Mouse (Mus musculus) ovary, adult 10 weeks (tissue): ENCODE data around the gene Myo1a. TPM values are rescaled to one million over a fixed set of nuclear protein-coding genes. Genes with fewer than 3 reads are reported as not detected.

Source experiments
- polyA plus RNA-seq: library from polyadenylated mRNA; stranded (reverse); fragments of 350-450 nt; fragmentation: Illumina TruSeq; extraction: RNeasy Lipid Tissue Mini Kit (QIAGEN cat#74804); gene quantifications from one replicate; pipeline ENCODE4 v1.2.3, GENCODE M21; 2014

The Myo1a gene
- polyA plus RNA-seq, result 0.17 TPM

DNA sequence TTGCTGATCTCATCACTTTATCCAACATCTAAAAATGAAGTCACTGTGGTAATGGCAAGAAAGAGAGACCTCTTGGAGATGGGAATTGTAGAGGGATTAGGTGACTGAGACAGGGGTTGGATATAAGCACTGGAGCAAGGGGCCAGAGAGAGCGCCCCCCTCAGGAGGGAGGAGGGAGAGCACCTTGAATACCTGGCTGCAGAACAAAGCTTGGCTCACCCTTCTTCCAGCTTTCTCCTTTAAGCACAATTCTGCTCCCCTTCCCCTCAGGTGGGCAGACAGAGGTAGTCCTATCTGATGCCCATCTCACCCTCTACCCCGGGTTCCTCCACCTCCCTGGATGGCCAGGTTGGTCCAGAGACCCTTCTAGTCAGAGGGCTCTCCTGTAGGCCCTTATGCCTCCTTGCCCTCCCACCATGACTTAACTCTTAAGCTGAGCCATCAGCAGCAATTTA, at the start of gene Myo1a:
TSS of gene Myo1a (plus strand) at position 405 of the 455 bp plus-strand sequence.

DNA sequence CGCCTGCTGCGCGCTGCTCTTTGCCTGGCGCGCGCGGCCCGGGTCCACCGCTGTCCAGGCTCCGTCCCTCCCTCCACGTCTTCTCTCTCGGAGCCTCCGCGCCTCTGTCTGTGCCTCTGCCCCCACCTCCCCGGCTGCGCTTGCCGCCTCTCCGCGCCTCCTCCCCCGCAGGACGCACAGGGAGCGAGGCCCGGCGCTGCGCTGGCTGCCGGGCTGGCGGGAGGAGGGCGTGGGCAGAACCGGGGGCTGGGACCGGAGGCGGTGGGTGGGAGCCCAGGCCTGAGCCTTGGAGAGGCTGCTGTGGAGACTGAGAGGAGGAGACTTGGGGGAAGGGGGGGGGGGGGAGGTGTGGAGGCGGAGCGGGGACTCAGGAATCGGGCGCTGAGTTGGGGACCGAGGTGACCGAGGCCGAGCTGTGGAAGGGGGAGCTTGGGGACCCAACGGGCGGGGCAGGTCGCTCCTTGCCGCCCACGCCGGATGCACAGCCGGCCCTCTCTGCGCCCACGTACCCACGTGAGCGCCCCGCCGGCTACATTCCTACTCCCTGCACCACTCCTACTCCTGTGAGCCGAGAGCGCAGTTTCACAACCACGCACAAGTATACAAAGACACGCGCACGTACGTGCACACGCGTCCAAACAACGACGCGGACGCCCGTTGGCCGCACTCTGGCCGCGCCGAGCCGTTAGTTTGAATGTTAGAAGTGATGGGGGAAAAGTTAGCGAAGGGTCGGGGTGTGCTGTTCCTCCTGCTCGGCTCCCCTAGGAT, 38.3 kb upstream of the Myo1a start, which contains the start of gene Nemp1:
TSS of gene Nemp1 (plus strand) at position 401 of the 768 bp plus-strand sequence.

DNA sequence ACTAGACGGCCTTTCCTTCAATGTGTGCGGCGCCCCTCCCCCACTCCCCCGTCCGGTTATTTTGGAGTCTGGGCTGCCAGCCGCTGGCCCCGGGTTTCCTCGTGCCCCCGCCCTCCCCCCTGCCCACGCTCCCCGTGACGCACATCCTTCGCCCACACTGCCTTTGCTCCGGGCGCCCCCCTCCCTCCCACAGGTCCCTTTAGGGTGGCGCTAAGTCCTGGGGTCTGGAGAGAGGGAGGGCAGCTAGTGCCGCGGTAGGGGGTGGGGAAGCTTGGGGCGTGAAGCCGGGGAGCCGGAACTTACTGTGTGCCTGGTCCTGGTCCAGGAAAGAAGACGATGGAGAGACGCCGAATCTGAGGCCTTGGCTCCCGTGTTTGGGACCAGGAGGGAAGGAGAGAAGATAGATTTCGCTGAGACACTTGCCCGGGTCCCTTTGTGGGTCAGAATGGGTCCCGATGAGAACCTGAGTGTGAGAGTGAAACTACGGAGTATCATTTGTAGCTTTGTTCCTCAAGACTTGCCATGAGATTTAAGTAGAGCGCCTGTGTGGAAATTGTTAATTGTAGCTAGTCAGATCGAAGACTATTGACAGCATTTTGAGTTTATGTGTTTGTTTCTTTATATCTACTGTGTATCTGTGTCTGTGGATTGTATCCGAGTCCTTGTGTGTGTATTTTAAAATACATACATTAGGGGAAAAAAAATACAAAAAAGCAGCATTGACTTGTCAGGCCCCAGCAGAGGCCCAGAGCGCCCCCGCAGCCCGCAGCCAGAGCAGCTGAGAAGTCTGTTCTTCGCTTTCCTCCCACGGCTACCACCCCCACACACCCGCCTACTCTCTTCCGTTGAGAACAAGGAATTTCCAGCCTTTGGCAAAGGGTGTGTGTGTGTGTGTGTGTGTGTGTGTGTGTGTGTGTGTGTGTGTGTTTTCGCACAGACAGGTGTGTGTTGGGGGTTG, 36.6 kb upstream of the Myo1a start, which contains the start of gene Nab2:
TSS of gene Nab2 (minus strand) at position 476 of the 958 bp plus-strand sequence.

DNA sequence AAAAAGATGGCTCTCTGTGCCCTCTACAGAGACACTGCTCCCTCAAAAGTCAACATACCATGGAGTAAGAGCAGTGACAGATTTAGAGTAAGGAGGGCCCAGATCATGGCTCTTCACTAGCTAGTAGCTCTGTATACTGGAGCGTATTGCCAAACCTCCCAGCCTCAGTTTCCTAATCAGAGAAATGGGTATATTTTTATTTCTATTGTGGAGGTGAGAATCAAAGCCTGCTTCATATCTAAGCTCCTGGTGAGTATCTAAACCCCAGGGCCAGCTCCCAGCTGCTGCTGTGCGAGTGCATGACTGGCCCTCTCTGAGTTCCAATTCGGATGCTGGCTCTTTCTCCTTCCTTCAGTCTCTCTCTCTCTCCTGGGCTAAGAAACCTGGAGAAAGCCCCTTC, 19.2 kb downstream of the Myo1a start, which contains the start of gene Tac2:
TSS of gene Tac2 (plus strand) at position 301 of the 400 bp plus-strand sequence.

DNA sequence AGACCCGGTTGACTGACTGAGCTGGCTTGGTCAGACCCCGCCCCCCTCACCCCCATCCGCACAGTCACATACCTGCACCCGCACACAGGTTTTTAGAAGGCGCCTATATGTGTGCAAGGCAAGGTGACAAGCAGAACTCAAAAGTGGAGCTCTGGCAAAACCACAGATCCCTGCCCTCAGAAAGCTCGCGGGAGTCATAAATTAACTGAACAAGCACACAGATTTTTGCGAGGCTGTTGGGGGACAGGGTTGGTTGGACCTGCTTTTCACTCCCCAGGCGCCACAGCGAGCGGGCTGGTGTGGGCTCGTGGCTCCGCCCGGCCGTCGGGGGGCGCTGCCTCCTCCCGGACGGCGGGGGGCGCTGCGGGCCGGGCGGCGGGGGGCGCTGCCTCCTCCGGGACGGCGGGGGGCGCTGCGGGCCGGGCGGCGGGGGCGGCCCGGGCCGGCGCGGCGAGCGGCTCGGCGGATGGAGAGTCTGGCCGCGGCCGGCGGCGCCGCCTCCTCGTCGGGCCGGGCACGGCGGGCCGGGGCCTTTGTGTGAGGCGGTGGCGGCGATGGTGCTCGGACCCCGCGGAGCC, 34.2 kb downstream of the Myo1a start, which contains the start of gene Zbtb39:
TSS of gene Zbtb39 (plus strand) at position 456 of the 578 bp plus-strand sequence.

DNA sequence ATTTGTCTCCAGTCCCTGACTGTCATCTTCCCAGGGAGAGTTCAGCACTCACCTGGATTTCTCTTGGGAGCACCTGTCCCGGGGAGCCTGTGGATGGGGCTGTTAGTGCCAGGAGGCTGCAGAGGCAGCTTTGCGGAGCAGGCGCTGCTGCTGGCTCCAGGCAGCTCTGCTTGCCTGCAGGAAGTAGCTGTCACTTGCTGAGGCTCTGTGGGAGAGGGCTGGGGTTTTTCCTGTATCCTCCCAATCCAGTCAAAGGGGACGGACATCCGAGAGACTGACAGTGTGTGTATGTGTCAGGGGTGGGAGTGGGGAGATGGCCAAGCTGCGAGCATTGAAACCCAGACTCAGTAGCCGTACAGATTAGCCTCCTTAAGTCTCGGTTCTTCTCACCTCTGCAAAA, 46.6 kb downstream of the Myo1a start, which contains the start of gene Gpr182:
TSS of gene Gpr182 (minus strand) at position 185 of the 400 bp plus-strand sequence.

DNA sequence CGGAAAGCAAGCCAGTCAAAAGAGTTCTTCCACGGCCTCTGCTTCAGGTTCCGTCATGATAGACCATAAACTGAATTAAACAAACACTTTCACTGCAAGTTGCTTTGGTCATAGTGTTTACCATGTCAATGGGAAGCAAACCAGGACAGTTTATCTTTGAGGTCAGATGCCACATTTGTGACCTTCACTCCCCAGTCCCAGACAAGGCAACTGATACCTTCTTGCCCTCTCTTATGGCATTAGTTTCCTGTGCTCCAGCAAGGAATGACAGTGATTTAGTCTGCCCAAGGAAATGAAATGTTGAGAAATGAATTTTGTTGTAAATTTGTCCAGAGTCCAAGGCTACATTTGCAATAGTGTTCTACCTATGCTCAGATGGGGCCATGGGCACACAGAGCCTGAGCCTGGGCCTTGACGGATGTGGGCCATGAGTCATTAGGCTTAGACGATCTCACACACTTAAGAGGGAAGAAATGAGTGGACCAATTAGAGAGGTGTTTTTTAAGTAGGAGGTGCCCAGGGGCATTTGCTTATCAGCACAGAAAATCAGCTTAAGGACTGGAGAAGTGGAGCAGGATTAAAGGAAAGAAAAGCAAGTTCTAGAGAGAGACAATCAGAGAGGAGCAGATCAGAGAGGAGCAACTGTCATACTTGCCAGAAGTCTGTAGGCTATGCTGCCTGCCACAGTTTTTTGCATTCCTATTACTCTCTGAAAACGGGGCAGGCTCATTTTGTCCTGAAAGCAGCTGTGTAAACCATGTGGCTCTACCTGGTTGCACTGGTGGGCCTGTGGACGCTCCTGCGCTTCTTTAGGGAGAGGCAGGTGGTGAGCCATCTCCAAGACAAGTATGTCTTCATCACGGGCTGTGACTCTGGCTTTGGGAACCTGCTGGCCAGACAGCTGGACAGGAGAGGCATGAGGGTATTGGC, 54.5 kb downstream of the Myo1a start, which contains the start of the genes Rdh1 and Rdh16f1:
TSS of gene Rdh1 (plus strand) at position 541 of the 930 bp plus-strand sequence.
TSS of gene Rdh16f1 (plus strand) at position 607 of the 930 bp plus-strand sequence.

Other genes with a start within 250 kb of the Myo1a start
- not detected for gene Stac3, start 203.5 kb upstream of the Myo1a start, polyA plus RNA-seq
- gene Ndufa4l2, start 190.2 kb upstream of the Myo1a start, polyA plus RNA-seq, result not detected
- gene Shmt2, start 182.7 kb upstream of the Myo1a start, polyA plus RNA-seq, result 2.8 TPM
- not detected for gene Nxph4, start 170.6 kb upstream of the Myo1a start, polyA plus RNA-seq
- 12.3 TPM for gene Lrp1, start 84.0 kb upstream of the Myo1a start, polyA plus RNA-seq
- 22.9 TPM for gene Stat6, start 62.2 kb upstream of the Myo1a start, polyA plus RNA-seq
- gene Nemp1, start 38.3 kb upstream of the Myo1a start, polyA plus RNA-seq, result 19.4 TPM
- gene Nab2, start 36.6 kb upstream of the Myo1a start, polyA plus RNA-seq, result 3.2 TPM
- gene Tac2, start 19.3 kb downstream of the Myo1a start, polyA plus RNA-seq, result not detected
- 4.6 TPM for gene Zbtb39, start 34.4 kb downstream of the Myo1a start, polyA plus RNA-seq
- 0.71 TPM for gene Gpr182, start 46.6 kb downstream of the Myo1a start, polyA plus RNA-seq
- 1.4 TPM for gene Rdh1, start 54.6 kb downstream of the Myo1a start, polyA plus RNA-seq
- not detected for gene Rdh16f1, start 54.6 kb downstream of the Myo1a start, polyA plus RNA-seq
- gene Rdh9, start 71.2 kb downstream of the Myo1a start, polyA plus RNA-seq, result 4.1 TPM
- gene Rdh16, start 96.0 kb downstream of the Myo1a start, polyA plus RNA-seq, result 0.14 TPM
- not detected for gene Rdh19, start 144.8 kb downstream of the Myo1a start, polyA plus RNA-seq
- gene Rdh16f2, start 161.3 kb downstream of the Myo1a start, polyA plus RNA-seq, result not detected
- not detected for gene Rdh7, start 183.6 kb downstream of the Myo1a start, polyA plus RNA-seq
- 0.46 TPM for gene Sdr9c7, start 193.3 kb downstream of the Myo1a start, polyA plus RNA-seq